ENCODE assay signal across 11 mouse cellular contexts in the genomic region with DNA sequence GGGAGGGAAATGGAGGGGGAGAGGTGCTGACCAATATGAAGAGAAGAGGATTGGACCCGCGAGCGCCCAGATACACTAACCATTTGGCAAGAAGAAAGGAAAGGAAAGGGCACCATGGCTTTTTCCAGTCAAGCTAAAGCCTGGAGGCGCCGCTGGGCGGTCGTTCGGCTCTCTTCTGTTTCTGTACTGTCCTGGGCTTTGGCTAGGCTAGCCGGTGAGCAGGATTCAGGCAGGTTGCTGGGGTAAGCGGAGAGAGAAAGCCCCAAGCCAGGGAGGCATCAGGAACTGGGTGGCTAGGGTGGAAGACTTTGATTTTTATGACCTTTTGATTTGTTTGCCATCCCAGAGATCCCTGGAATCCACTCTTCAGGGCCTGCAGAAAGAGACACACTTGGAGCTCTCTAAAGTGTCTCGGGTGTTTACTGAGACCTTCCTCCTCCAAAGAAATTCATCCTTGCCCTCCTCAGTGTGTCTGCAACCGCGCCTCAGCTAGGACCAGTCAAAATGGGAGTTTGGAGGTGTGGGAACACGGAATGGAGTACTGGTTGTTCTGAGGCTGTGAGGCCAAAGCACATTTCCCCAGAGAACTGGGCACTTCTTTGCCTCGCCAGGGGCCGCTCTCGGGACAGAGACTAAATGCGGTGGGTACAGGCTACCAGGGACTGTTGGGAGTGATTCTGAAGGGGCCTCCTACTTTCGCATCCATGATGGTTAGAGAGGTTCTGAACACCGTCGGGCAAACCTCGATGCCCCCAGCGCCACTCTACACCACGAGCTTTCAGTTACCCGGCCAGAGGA. TPM values are rescaled to one million over a fixed set of nuclear protein-coding genes. Genes with fewer than 3 reads are reported as not detected.
DNase-seq lines count a peak whose midpoint lies in the region; ATAC-seq and TF ChIP-seq lines count a peak whose summit lies in the region.
"Had no signal": no experiment of that assay in that cellular context is flagged by ENCODE, and none has a peak within 500 bp of the region (broad histone marks: within the 10 kb centered on the region; RNA-seq: fewer than 3 reads in every experiment).

No protein-coding gene starts in this region.

- no peak overlapping the region for H3K9ac ChIP-seq in kidney, postnatal 0 days (ENCODE audit: low read depth, low read length)
- no peak overlapping the region for H3K9ac ChIP-seq in neural tube, embryonic 15.5 days (replicated peaks)

- H3K27me3 ChIP-seq in kidney, postnatal 0 days (ENCODE audit: insufficient read depth, low read length): peaks cover 90% of the 10 kb centered on the region
- peaks cover 100% of the 10 kb centered on the region for H3K27me3 ChIP-seq in limb, embryonic 10.5 days (ENCODE audit: low read depth, poor library complexity, severe bottlenecking)
- H3K27me3 ChIP-seq in neural tube, embryonic 15.5 days (replicated peaks): peaks cover 83% of the 10 kb centered on the region

- H3K4me2 ChIP-seq in kidney, postnatal 0 days (ENCODE audit: low read length): no peak overlapping the region
- peak overlapping the region; percentile 64 for H3K4me2 ChIP-seq in neural tube, embryonic 15.5 days

- peak overlapping the region; percentile 14; the same call in 1 of the 2 replicates for H3K4me3 ChIP-seq in kidney, postnatal 0 days (replicated peaks; ENCODE audit: low read depth, low read length)
- no peak overlapping the region for H3K4me3 ChIP-seq in limb, embryonic 10.5 days
- H3K4me3 ChIP-seq in neural tube, embryonic 15.5 days (replicated peaks): peak overlapping the region; percentile 8; the same call in 1 of the 2 replicates

- DNase-seq in kidney, postnatal 0 days (ENCODE audit: low spot score): peak; percentile 15
- DNase-seq in kidney, adult 11 months: no peak
- DNase-seq in embryo, embryonic 11 days: peak; percentile 66
- peak; percentile 54 for DNase-seq in limb, embryonic 10.5 days (ENCODE audit: low spot score)
- no peak for DNase-seq in gastrocnemius, adult 18-20 months (ENCODE audit: low spot score)
- DNase-seq in lung, adult 18-20 months: no peak
- DNase-seq in lung, postnatal 14 days: no peak
- DNase-seq: lung, postnatal 4 days had no signal

- H3K4me1 ChIP-seq in kidney, postnatal 0 days (replicated peaks; ENCODE audit: insufficient read depth, low read length): peaks cover 12% of the 10 kb centered on the region
- H3K4me1 ChIP-seq in limb, embryonic 10.5 days: peaks cover 51% of the 10 kb centered on the region
- H3K4me1 ChIP-seq in neural tube, embryonic 15.5 days: peaks cover 44% of the 10 kb centered on the region

- TF ChIP-seq CTCF in kidney, postnatal 0 days (IDR thresholded peaks at IDR 0.05; ENCODE audit: low read depth): peak; percentile 32; the same call in 1 of the 2 replicates

- ATAC-seq in kidney, postnatal 0 days (replicated peaks; ENCODE audit: low FRiP score, low read depth): no peak
- ATAC-seq in neural tube, embryonic 15.5 days (ENCODE audit: low FRiP score): no peak

- H3K27ac ChIP-seq in kidney, postnatal 0 days: no peak overlapping the region
- no peak overlapping the region for H3K27ac ChIP-seq in limb, embryonic 10.5 days
- 0 out of 2 replicates have a peak overlapping the region, but pooled peaks have one; percentile 48 for H3K27ac ChIP-seq in neural tube, embryonic 15.5 days (replicated peaks)

- under 1% methylated on average over 25 of the region's 25 CpGs for WGBS in kidney, postnatal 0 days
- under 1% methylated on average over 25 of the region's 25 CpGs for WGBS in limb, embryonic 10.5 days
- WGBS in neural tube, embryonic 15.5 days: 7% methylated on average over 25 of the region's 25 CpGs

- H3K36me3 ChIP-seq in kidney, postnatal 0 days (ENCODE audit: insufficient read depth, low read length): no peaks in the 10 kb centered on the region
- H3K36me3 ChIP-seq in limb, embryonic 10.5 days: no peaks in the 10 kb centered on the region
- H3K36me3 ChIP-seq in neural tube, embryonic 15.5 days: no peaks in the 10 kb centered on the region
- H3K36me3 ChIP-seq: G1E had no signal

- no peaks in the 10 kb centered on the region for H3K9me3 ChIP-seq in kidney, postnatal 0 days (replicated peaks; ENCODE audit: low read length)
- H3K9me3 ChIP-seq in limb, embryonic 10.5 days (replicated peaks): no peaks in the 10 kb centered on the region
- H3K9me3 ChIP-seq in neural tube, embryonic 15.5 days (replicated peaks): no peaks in the 10 kb centered on the region
- H3K9me3 ChIP-seq: G1E had no signal

RNA-seq across cellular contexts. Expression of a gene that starts 3.3 kb away (rescaled TPM):
- polyA plus RNA-seq in kidney, postnatal 0 days (2015; fragmentation: Nextera tagmentation; extraction: Ambion mirVana): 0.38 TPM in 1 of 2 replicates, not detected in the other
- 0.09 and 0.15 TPM in 2 replicates for polyA plus RNA-seq in limb, embryonic 10.5 days (2016; fragmentation: Nextera tagmentation; extraction: Ambion mirVana)
- 9.4 and 11.4 TPM in 2 replicates for polyA plus RNA-seq in neural tube, embryonic 15.5 days (2015; fragmentation: Nextera tagmentation; extraction: Ambion mirVana)
- not detected for total RNA-seq in gastrocnemius, adult 18-20 months (2021)
- total RNA-seq: common myeloid progenitor, adult 5-6 weeks had no signal

Comparison
In these comparisons a context has a peak if more than half of its experiments do, and no peak if none do; other contexts are left out.
1. DNase-seq: peak in kidney, postnatal 0 days (single experiment), embryo, embryonic 11 days (single experiment) and limb, embryonic 10.5 days (single experiment); none in kidney, adult 11 months (single experiment), gastrocnemius, adult 18-20 months (single experiment), lung, adult 18-20 months (0 of 2) and lung, postnatal 14 days (single experiment).